Mouse (Mus musculus) spleen, postnatal 36 days (tissue): Measurements from ENCODE around the gene Fcho1.

Experiments
- DNase-seq, 2 experiments: peaks; one replicate each; pipeline ENCODE4 v3.0.0; 2022; ENCODE audit warnings: low spot score in 2 of 2, mixed read lengths in 1 of 2

The Fcho1 gene

GRCm38 (mm10) chr8:71665331-71666130, 60.0 kb downstream of the Fcho1 start:
- DNase-seq, result peak; percentile 53 to 64

GRCm38 (mm10) chr8:71660325-71661120, 65.0 kb downstream of the Fcho1 start:
- peak; percentile 68 to 76 for DNase-seq

GRCm38 (mm10) chr8:71659751-71660150, 65.8 kb downstream of the Fcho1 start:
- DNase-seq, result no peak

- DNase-seq, result no peak
Observed at GRCm38 (mm10) chr8:71658515-71659049, 66.9 kb downstream of the Fcho1 start.
